Mouse (Mus musculus) liver, postnatal 0 days (tissue): ENCODE results near the gene Tspan33.

Source experiments
- CTCF ChIP-seq: sonication (generic); IDR thresholded peaks from 2 replicates; pipeline ENCODE4 v1.5.1; 2016; ENCODE audit warnings: antibody characterized with exemption, low read depth
- EP300 ChIP-seq: IDR thresholded peaks from 2 replicates; pipeline ENCODE4 v1.6.1; 2016; ENCODE audit warnings: antibody characterized with exemption, low read depth, mild to moderate bottlenecking

GRCm38 (mm10) chr6:29658626-29659475 lies 35.2 kb upstream of the Tspan33 start:
- no peak for TF ChIP-seq CTCF
- TF ChIP-seq EP300, result no peak
